Mouse (Mus musculus) MEL (cell line): ENCODE data around the gene Sftpd. TPM values are rescaled to one million over a fixed set of nuclear protein-coding genes. Genes with fewer than 3 reads are reported as not detected.

Source experiments
- DNase-seq: peaks from one replicate; pipeline ENCODE4 v3.0.0; 2011; ENCODE audit warnings: low read depth, low spot score
- H3K27ac ChIP-seq: 2 replicates; pipeline ENCODE4 v1.5.1; 2012; ENCODE audit warnings: low read depth, mild to moderate bottlenecking, control low read depth, low read length, moderate library complexity; ENCODE audit not compliant: control insufficient read depth
- H3K27me3 ChIP-seq, 2 experiments: fragments of 150-350 bp in 1 of 2; sonication (generic) in 1 of 2; 2 replicates each; pipeline ENCODE4 v1.6.1; 2012; ENCODE audit warnings: low read length in 2 of 2, mild to moderate bottlenecking in 2 of 2, improper control_type of control experiment in 1 of 2, moderate library complexity in 1 of 2; ENCODE audit not compliant: insufficient read depth in 2 of 2, control insufficient read depth in 1 of 2
- H3K36me3 ChIP-seq, 2 experiments: 2 replicates each; pipeline ENCODE4 v1.6.1; 2012 to 2014; ENCODE audit warnings: low read length in 2 of 2, improper control_type of control experiment in 1 of 2, inconsistent platforms in 1 of 2, mild to moderate bottlenecking in 1 of 2; ENCODE audit not compliant: insufficient read depth in 2 of 2, control insufficient read depth in 1 of 2
- H3K4me1 ChIP-seq, 2 experiments: fragments of 150-350 bp in 1 of 2; sonication (generic) in 1 of 2; 2 replicates each; pipeline ENCODE4 v1.6.1; 2012; ENCODE audit warnings: low read length in 2 of 2, improper control_type of control experiment in 1 of 2, mild to moderate bottlenecking in 1 of 2; ENCODE audit not compliant: insufficient read depth in 2 of 2, control insufficient read depth in 1 of 2
- H3K4me3 ChIP-seq, 2 experiments: fragments of 150-350 bp in 1 of 2; sonication (generic) in 1 of 2; 2 replicates each; pipeline ENCODE4 v1.5.1; 2012; ENCODE audit warnings: low read depth in 2 of 2, low read length in 2 of 2, mild to moderate bottlenecking in 2 of 2, moderate library complexity in 2 of 2, control low read depth in 1 of 2, improper control_type of control experiment in 1 of 2; ENCODE audit not compliant: control insufficient read depth in 1 of 2, insufficient read depth in 1 of 2
- H3K79me2 ChIP-seq: 2 replicates; pipeline ENCODE4 v1.6.1; 2012; ENCODE audit warnings: mild to moderate bottlenecking, low read length, moderate library complexity; ENCODE audit not compliant: control insufficient read depth, poor library complexity, insufficient read depth
- H3K9ac ChIP-seq: 2 replicates; pipeline ENCODE4 v1.6.1; 2012; ENCODE audit warnings: low read depth, mild to moderate bottlenecking, control low read depth, low read length, moderate library complexity; ENCODE audit not compliant: control insufficient read depth, poor library complexity, severe bottlenecking
- H3K9me3 ChIP-seq: fragments of 150-350 bp; sonication (generic); replicated peaks from 2 replicates; pipeline ENCODE4 v1.6.1; 2012; ENCODE audit warnings: mild to moderate bottlenecking, low read length, improper control_type of control experiment, moderate library complexity; ENCODE audit not compliant: insufficient read depth
- BHLHE40 ChIP-seq: IDR thresholded peaks from 2 replicates; pipeline ENCODE4 v1.6.1; 2012; ENCODE audit warnings: low read depth, mild to moderate bottlenecking, inconsistent platforms, low read length, improper control_type of control experiment, borderline replicate concordance
- CHD2 ChIP-seq: IDR thresholded peaks from 2 replicates; pipeline ENCODE4 v1.6.1; 2011; ENCODE audit warnings: low read length, improper control_type of control experiment
- ELF1 ChIP-seq: IDR thresholded peaks from 2 replicates; pipeline ENCODE4 v1.6.1; 2014; ENCODE audit warnings: low read depth, mild to moderate bottlenecking, inconsistent platforms, low read length, improper control_type of control experiment, moderate library complexity
- GATA1 ChIP-seq: IDR thresholded peaks from 2 replicates; pipeline ENCODE4 v1.6.1; 2011; ENCODE audit warnings: low read depth, low read length, improper control_type of control experiment
- HCFC1 ChIP-seq: IDR thresholded peaks from 2 replicates; pipeline ENCODE4 v1.6.1; 2012; ENCODE audit warnings: low read depth, mild to moderate bottlenecking, inconsistent platforms, low read length, improper control_type of control experiment, moderate library complexity
- JUND ChIP-seq: IDR thresholded peaks from 2 replicates; pipeline ENCODE4 v1.6.1; 2011; ENCODE audit warnings: low read depth, mild to moderate bottlenecking, improper control_type of control experiment, low read length
- KAT2A ChIP-seq: conservative IDR thresholded peaks from 2 replicates; pipeline ENCODE4 v1.6.1; 2012; ENCODE audit warnings: low read depth, low read length, improper control_type of control experiment, inconsistent platforms
- MAFK ChIP-seq: IDR thresholded peaks from 2 replicates; pipeline ENCODE4 v1.6.1; 2011; ENCODE audit warnings: low read depth, mild to moderate bottlenecking, low read length, improper control_type of control experiment, borderline replicate concordance
- MAX ChIP-seq: IDR thresholded peaks from 2 replicates; pipeline ENCODE4 v1.6.1; 2011; ENCODE audit warnings: low read length, improper control_type of control experiment
- MXI1 ChIP-seq: IDR thresholded peaks from 2 replicates; pipeline ENCODE4 v1.6.1; 2011; ENCODE audit warnings: mild to moderate bottlenecking, low read depth, low read length, improper control_type of control experiment
- MYB ChIP-seq: IDR thresholded peaks from 2 replicates; pipeline ENCODE4 v1.6.1; 2011; ENCODE audit warnings: mild to moderate bottlenecking, low read depth, low read length, improper control_type of control experiment
- MYC ChIP-seq: IDR thresholded peaks from 2 replicates; pipeline ENCODE4 v1.6.1; 2011; ENCODE audit warnings: low read depth, mild to moderate bottlenecking, low read length, improper control_type of control experiment, moderate library complexity
- NRF1 ChIP-seq: IDR thresholded peaks from 2 replicates; pipeline ENCODE4 v1.6.1; 2014; ENCODE audit warnings: low read depth, mild to moderate bottlenecking, inconsistent platforms, low read length, improper control_type of control experiment, moderate library complexity; ENCODE audit not compliant: poor library complexity, insufficient read depth, severe bottlenecking
- POLR2A ChIP-seq, 2 experiments: IDR thresholded peaks; 2 replicates each; pipeline ENCODE4 v1.6.1; 2011 to 2012; ENCODE audit warnings: low read length in 2 of 2, mild to moderate bottlenecking in 2 of 2, control low read depth in 1 of 2, improper control_type of control experiment in 1 of 2, low read depth in 1 of 2, moderate library complexity in 1 of 2; ENCODE audit not compliant: control insufficient read depth in 1 of 2, insufficient read depth in 1 of 2, poor library complexity in 1 of 2
- POLR2AphosphoS2 ChIP-seq: IDR thresholded peaks from 2 replicates; pipeline ENCODE4 v1.6.1; 2011; ENCODE audit warnings: low read length, improper control_type of control experiment
- POLR2AphosphoS5 ChIP-seq: IDR thresholded peaks from 2 replicates; pipeline ENCODE4 v1.6.1; 2012; ENCODE audit warnings: low read depth, borderline replicate concordance, mild to moderate bottlenecking, inconsistent platforms, low read length, moderate library complexity, mixed read lengths
- RAD21 ChIP-seq: IDR thresholded peaks from 2 replicates; pipeline ENCODE4 v1.6.1; 2011; ENCODE audit warnings: mild to moderate bottlenecking, low read depth, low read length, improper control_type of control experiment
- SMC3 ChIP-seq: IDR thresholded peaks from 2 replicates; pipeline ENCODE4 v1.6.1; 2011; ENCODE audit warnings: low read depth, low read length, improper control_type of control experiment
- UBTF ChIP-seq: IDR thresholded peaks from 2 replicates; pipeline ENCODE4 v1.6.1; 2012; ENCODE audit warnings: low read depth, mild to moderate bottlenecking, inconsistent platforms, low read length, improper control_type of control experiment, moderate library complexity, borderline replicate concordance; ENCODE audit not compliant: insufficient read depth
- ZKSCAN1 ChIP-seq: IDR thresholded peaks from 2 replicates; pipeline ENCODE4 v1.6.1; 2012; ENCODE audit warnings: low read depth, mild to moderate bottlenecking, inconsistent platforms, low read length, improper control_type of control experiment, moderate library complexity
- ZMIZ1 ChIP-seq: IDR thresholded peaks from 2 replicates; pipeline ENCODE4 v1.6.1; 2012; ENCODE audit warnings: low read depth, mild to moderate bottlenecking, inconsistent platforms, low read length, improper control_type of control experiment, moderate library complexity
- polyA plus RNA-seq, 2 experiments: library from polyadenylated mRNA; stranded (reverse) in 1 of 2; unstranded in 1 of 2; fragments of >175 nt in 1 of 2; fragments of >200 nt in 1 of 2; gene quantifications; 2 replicates each; pipeline versions ENCODE4 v1.2.1 to v1.2.4; 2012; ENCODE audit warnings: low replicate concordance in 2 of 2, low read depth in 1 of 2; ENCODE audit not compliant: insufficient read length in 2 of 2, insufficient read depth in 1 of 2, missing spikeins in 1 of 2
- total RNA-seq: library from RNA; depleted of rRNA; stranded (reverse); fragments of 300-350 nt; gene quantifications from 2 replicates; pipeline ENCODE4 v1.2.3, GENCODE M21; 2012

The Sftpd gene
- total and polyA plus RNA-seq, 3 experiments: not detected

DNA sequence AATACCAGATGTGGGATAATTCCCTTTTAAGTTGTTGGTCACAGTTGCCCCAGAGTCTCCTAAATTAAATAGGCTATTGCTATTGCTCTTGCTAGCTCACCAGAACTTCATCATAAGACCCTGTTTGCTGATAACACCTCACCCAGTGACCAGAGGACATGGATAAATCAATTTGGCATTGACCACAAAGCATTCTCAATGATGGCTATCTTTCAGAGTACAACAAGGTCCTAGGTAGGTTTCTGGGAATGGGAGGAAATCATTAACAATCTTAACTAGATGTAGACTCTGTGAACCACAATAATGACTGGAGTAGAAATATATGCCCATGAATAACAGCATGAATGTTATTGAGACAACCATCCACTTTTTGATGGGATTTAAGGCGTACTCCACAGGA is 44.3 kb downstream of the Sftpd start:
- DNase-seq: no peak
- no peak overlapping the region for H3K4me3 ChIP-seq
- no peak for TF ChIP-seq ZMIZ1
- TF ChIP-seq POLR2A (IDR thresholded peaks at IDR 0.05; ENCODE audit: control insufficient read depth in 1 of 2, insufficient read depth in 1 of 2, low read depth in 1 of 2, low read length in 2 of 2, poor library complexity in 1 of 2): no peak
- TF ChIP-seq MYC: no peak
- no peak for TF ChIP-seq MAFK
- no peak for TF ChIP-seq SMC3
- TF ChIP-seq ELF1: no peak
- TF ChIP-seq MYB: no peak
- no peak for TF ChIP-seq MAX
- TF ChIP-seq KAT2A: no peak
- no peak for TF ChIP-seq HCFC1
- no peak for TF ChIP-seq BHLHE40
- no peak for TF ChIP-seq CHD2
- TF ChIP-seq GATA1: no peak
- no peaks in the 10 kb centered on the region for H3K4me1 ChIP-seq
- H3K27me3 ChIP-seq: no peaks in the 10 kb centered on the region
- no peak overlapping the region for H3K9ac ChIP-seq
- no peaks in the 10 kb centered on the region for H3K9me3 ChIP-seq
- no peak overlapping the region for H3K27ac ChIP-seq
- no peaks in the 10 kb centered on the region for H3K79me2 ChIP-seq
- H3K36me3 ChIP-seq: no peaks in the 10 kb centered on the region

DNA sequence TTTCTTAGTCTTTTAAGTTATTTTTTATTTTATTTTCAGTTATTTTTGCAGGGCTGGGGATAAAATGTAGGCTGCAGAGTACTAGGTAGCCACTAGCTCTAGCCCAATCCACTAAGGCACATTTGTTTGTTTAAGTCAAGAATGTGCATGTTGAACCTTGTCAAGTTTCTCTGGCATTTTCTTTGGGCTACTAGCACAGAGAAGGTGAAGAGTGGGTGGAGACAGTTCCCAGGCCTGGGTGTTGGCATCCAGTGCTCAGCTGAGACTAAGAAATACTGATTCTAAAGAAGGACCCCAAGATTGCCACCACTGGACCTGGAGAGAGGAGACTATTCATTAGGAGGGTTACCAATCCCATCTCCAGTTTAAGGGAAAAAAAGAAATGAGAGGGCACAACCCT is 47.9 kb downstream of the Sftpd start:
- Histone ChIP-seq H3K9ac (no peak overlapping the region), H3K27me3 (no peaks in the 10 kb centered on the region), H3K4me3 (no peak overlapping the region), H3K79me2 (no peaks in the 10 kb centered on the region), H3K36me3 (no peaks in the 10 kb centered on the region), H3K27ac (no peak overlapping the region), H3K4me1 (no peaks in the 10 kb centered on the region), H3K9me3 (no peaks in the 10 kb centered on the region)
- DNase-seq: no peak
- TF ChIP-seq SMC3 (no peak), NRF1 (no peak), MXI1 (no peak), JUND (no peak), ZKSCAN1 (no peak), POLR2AphosphoS5 (no peak), RAD21 (no peak), UBTF (no peak), POLR2AphosphoS2 (no peak), MAX (no peak), MYB (no peak), KAT2A (no peak)
